Mouse (Mus musculus): ENCODE results near the gene G3bp2. TPM values are rescaled to one million over a fixed set of nuclear protein-coding genes. Genes with fewer than 3 reads are reported as not detected.

Gene G3bp2
- polyA plus RNA-seq, 1 experiment from 2014 or later: 214 TPM

GRCm38 (mm10) chr5:92106327-92107125 is 23.0 kb upstream of the G3bp2 start:
- ATAC-seq (ENCODE audit: low FRiP score, low TSS enrichment): no peak
- H3K27ac ChIP-seq (ENCODE audit: low read depth, low read length): no peak overlapping the region
- H3K4me3 ChIP-seq (ENCODE audit: low read length): no peak overlapping the region
- H3K27me3 ChIP-seq (ENCODE audit: control insufficient read depth, insufficient read depth, low read length): no peaks in the 10 kb centered on the region
- no peaks in the 10 kb centered on the region for H3K9me3 ChIP-seq (ENCODE audit: control insufficient read depth, low read length)
- 45% methylated on average over 10 of the region's 10 CpGs for WGBS
- peaks cover 8% of the 10 kb centered on the region; the same call in 1 of the 2 replicates for H3K4me1 ChIP-seq (ENCODE audit: control insufficient read depth, insufficient read depth, low read length)
- H3K36me3 ChIP-seq (ENCODE audit: control insufficient read depth, insufficient read depth, low read length): no peaks in the 10 kb centered on the region
- H3K9ac ChIP-seq (ENCODE audit: low read depth, low read length): no peak overlapping the region
- H3K4me2 ChIP-seq (replicated peaks; ENCODE audit: low read depth, low read length): no peak overlapping the region

- H3K27me3 ChIP-seq (ENCODE audit: control insufficient read depth, insufficient read depth, low read length): no peaks in the 10 kb centered on the region
- no peak overlapping the region for H3K4me2 ChIP-seq (replicated peaks; ENCODE audit: low read depth, low read length)
- no peaks in the 10 kb centered on the region for H3K36me3 ChIP-seq (ENCODE audit: control insufficient read depth, insufficient read depth, low read length)
- H3K4me1 ChIP-seq (ENCODE audit: control insufficient read depth, insufficient read depth, low read length): peaks cover 8% of the 10 kb centered on the region; the same call in 1 of the 2 replicates
- no peak for ATAC-seq (ENCODE audit: low FRiP score, low TSS enrichment)
- no peaks in the 10 kb centered on the region for H3K9me3 ChIP-seq (ENCODE audit: control insufficient read depth, low read length)
- WGBS: 64% methylated on average over 13 of the region's 13 CpGs
- H3K27ac ChIP-seq (ENCODE audit: low read depth, low read length): no peak overlapping the region
- H3K4me3 ChIP-seq (ENCODE audit: low read length): no peak overlapping the region
- H3K9ac ChIP-seq (ENCODE audit: low read depth, low read length): no peak overlapping the region
These were observed 20.4 kb upstream of the G3bp2 start for GRCm38 (mm10) chr5:92103816-92104415.

DNA sequence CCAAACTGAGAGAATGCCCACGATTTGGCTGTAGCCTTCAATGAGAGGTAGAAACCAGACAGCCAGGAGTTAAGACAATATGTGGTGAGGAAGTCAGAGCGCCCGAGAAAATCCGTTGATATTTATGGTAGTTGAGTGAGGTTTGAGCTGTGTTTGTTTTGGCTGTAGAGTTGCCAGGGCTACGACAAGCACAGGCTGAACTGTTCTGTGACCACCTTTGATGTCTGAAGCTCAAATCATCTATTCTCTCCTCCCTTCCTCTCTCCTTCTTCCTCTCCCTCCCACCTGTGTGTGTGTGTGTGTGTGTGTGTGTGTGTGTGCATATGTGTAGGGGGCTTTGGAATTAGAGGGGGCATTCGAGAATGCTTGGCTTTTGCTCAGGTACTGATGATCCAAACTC is 19.5 kb upstream of the G3bp2 start:
- 23% methylated on average over 6 of the region's 6 CpGs for WGBS
- H3K9ac ChIP-seq (ENCODE audit: low read depth, low read length): no peak overlapping the region
- peak; percentile 50; the same call in 1 of the 2 replicates for ATAC-seq (ENCODE audit: low FRiP score, low TSS enrichment)
- H3K4me3 ChIP-seq (ENCODE audit: low read length): no peak overlapping the region
- H3K4me1 ChIP-seq (ENCODE audit: control insufficient read depth, insufficient read depth, low read length): peaks cover 8% of the 10 kb centered on the region; the same call in 1 of the 2 replicates
- H3K27me3 ChIP-seq (ENCODE audit: control insufficient read depth, insufficient read depth, low read length): no peaks in the 10 kb centered on the region
- H3K4me2 ChIP-seq (replicated peaks; ENCODE audit: low read depth, low read length): no peak overlapping the region
- no peaks in the 10 kb centered on the region for H3K36me3 ChIP-seq (ENCODE audit: control insufficient read depth, insufficient read depth, low read length)
- H3K9me3 ChIP-seq (ENCODE audit: control insufficient read depth, low read length): no peaks in the 10 kb centered on the region
- no peak overlapping the region for H3K27ac ChIP-seq (ENCODE audit: low read depth, low read length)

DNA sequence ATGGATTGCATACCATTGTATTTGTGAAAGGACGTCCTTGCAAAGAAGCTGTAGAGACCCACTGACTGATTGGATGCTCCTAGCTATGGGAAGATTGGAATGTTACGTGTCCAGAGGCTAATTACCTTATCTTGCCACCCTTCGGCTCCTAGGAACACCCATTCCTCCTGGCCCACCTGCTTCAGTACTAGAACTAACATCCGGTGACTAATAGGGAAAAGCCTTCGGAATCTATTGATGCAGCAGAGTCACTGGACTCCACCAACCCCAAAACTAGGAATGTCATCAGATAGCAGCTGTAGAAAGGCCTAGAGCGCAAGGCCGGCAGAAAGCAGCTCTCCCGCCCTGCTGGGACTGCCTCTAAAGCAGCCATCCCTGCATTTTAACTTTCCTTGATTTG is 18.1 kb upstream of the G3bp2 start:
- no peak overlapping the region for H3K4me2 ChIP-seq (replicated peaks; ENCODE audit: low read depth, low read length)
- H3K4me1 ChIP-seq (ENCODE audit: control insufficient read depth, insufficient read depth, low read length): peaks cover 8% of the 10 kb centered on the region; the same call in 1 of the 2 replicates
- H3K36me3 ChIP-seq (ENCODE audit: control insufficient read depth, insufficient read depth, low read length): no peaks in the 10 kb centered on the region
- H3K9me3 ChIP-seq (ENCODE audit: control insufficient read depth, low read length): no peaks in the 10 kb centered on the region
- no peaks in the 10 kb centered on the region for H3K27me3 ChIP-seq (ENCODE audit: control insufficient read depth, insufficient read depth, low read length)
- no peak for ATAC-seq (ENCODE audit: low FRiP score, low TSS enrichment)
- WGBS: 85% methylated on average over 8 of the region's 8 CpGs
- H3K9ac ChIP-seq (ENCODE audit: low read depth, low read length): no peak overlapping the region
- H3K27ac ChIP-seq (ENCODE audit: low read depth, low read length): no peak overlapping the region
- H3K4me3 ChIP-seq (ENCODE audit: low read length): no peak overlapping the region

DNA sequence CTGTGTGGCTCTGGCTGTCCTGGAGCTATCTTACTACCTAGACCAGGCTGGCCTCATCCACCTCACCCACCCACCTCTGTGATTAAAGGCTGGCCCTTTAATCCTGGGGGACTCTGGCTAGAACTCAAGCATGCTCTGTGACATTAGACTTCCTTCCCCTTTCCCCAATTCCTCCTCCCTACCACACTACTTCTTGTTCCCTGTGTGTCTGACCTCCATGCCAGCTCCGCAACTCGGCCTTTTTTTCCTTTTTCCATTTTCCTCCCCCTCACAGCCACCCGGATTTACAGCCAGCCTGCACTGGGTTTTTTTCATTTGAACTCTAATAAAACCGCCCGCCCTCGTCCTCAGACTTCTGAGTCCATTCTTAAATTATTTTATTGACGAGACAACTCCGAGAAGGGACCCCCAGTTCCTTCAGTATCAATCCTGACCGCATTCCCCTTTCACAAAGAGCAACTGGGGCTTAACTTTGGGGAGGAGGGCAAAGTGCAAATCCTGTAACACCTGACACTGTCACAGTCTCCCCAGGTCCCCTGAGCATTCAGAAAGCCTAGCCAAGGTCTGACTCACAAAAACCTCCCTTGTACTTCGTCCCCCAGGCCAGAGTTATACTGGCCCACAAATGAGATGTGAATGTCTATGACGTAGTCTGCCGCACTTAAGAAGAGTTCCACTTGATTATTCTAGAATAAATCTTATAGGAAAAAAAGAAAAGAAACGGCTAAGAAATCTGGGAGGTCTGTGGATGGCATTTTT is 15.0 kb upstream of the G3bp2 start:
- no peak overlapping the region for H3K4me3 ChIP-seq (ENCODE audit: low read length)
- H3K4me1 ChIP-seq (ENCODE audit: control insufficient read depth, insufficient read depth, low read length): peaks cover 4% of the 10 kb centered on the region; the same call in 1 of the 2 replicates
- no peaks in the 10 kb centered on the region for H3K9me3 ChIP-seq (ENCODE audit: control insufficient read depth, low read length)
- no peak overlapping the region for H3K9ac ChIP-seq (ENCODE audit: low read depth, low read length)
- H3K36me3 ChIP-seq (ENCODE audit: control insufficient read depth, insufficient read depth, low read length): no peaks in the 10 kb centered on the region
- no peak for ATAC-seq (ENCODE audit: low FRiP score, low TSS enrichment)
- no peak overlapping the region for H3K27ac ChIP-seq (ENCODE audit: low read depth, low read length)
- H3K27me3 ChIP-seq (ENCODE audit: control insufficient read depth, insufficient read depth, low read length): no peaks in the 10 kb centered on the region
- no peak overlapping the region for H3K4me2 ChIP-seq (replicated peaks; ENCODE audit: low read depth, low read length)
- WGBS: 29% methylated on average over 13 of the region's 13 CpGs

- H3K27ac ChIP-seq (ENCODE audit: low read depth, low read length): no peak overlapping the region
- H3K27me3 ChIP-seq (ENCODE audit: control insufficient read depth, insufficient read depth, low read length): no peaks in the 10 kb centered on the region
- 89% methylated on average over 4 of the region's 4 CpGs for WGBS
- peaks cover under 1% of the 10 kb centered on the region; the same call in 1 of the 2 replicates for H3K4me1 ChIP-seq (ENCODE audit: control insufficient read depth, insufficient read depth, low read length)
- no peaks in the 10 kb centered on the region for H3K36me3 ChIP-seq (ENCODE audit: control insufficient read depth, insufficient read depth, low read length)
- no peak for ATAC-seq (ENCODE audit: low FRiP score, low TSS enrichment)
- no peaks in the 10 kb centered on the region for H3K9me3 ChIP-seq (ENCODE audit: control insufficient read depth, low read length)
- no peak overlapping the region for H3K9ac ChIP-seq (ENCODE audit: low read depth, low read length)
- H3K4me2 ChIP-seq (replicated peaks; ENCODE audit: low read depth, low read length): no peak overlapping the region
- no peak overlapping the region for H3K4me3 ChIP-seq (ENCODE audit: low read length)
These were observed 14.3 kb upstream of the G3bp2 start for GRCm38 (mm10) chr5:92097779-92098178.

DNA sequence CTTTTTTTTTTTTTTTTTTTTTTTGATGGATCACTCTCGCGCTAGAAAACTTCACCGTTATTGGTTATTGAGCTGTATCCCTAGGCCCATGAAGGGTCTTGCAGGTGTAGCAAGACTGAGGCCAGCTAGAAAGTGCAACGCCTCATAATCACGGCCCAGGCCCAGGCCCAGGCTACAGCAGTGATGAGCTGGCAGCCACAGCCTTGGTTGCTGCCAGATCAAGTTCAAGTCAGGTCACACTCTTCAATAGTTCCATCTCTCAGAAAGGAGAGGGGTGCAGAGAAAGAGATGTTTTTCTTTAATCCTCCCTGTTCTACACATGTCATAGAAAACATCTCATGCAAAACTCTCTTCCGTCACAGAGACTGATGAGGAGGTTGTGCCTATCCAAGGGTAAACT is 13.3 kb upstream of the G3bp2 start:
- Histone ChIP-seq H3K27me3 (ENCODE audit: control insufficient read depth, insufficient read depth, low read length) (no peaks in the 10 kb centered on the region), H3K4me1 (ENCODE audit: control insufficient read depth, insufficient read depth, low read length) (no peaks in the 10 kb centered on the region), H3K27ac (ENCODE audit: low read depth, low read length) (no peak overlapping the region), H3K36me3 (ENCODE audit: control insufficient read depth, insufficient read depth, low read length) (no peaks in the 10 kb centered on the region), H3K4me2 (replicated peaks; ENCODE audit: low read depth, low read length) (no peak overlapping the region), H3K4me3 (ENCODE audit: low read length) (no peak overlapping the region), H3K9me3 (ENCODE audit: control insufficient read depth, low read length) (no peaks in the 10 kb centered on the region), H3K9ac (ENCODE audit: low read depth, low read length) (no peak overlapping the region)
- WGBS: 88% methylated on average over 6 of the region's 6 CpGs
- no peak for ATAC-seq (ENCODE audit: low FRiP score, low TSS enrichment)

DNA sequence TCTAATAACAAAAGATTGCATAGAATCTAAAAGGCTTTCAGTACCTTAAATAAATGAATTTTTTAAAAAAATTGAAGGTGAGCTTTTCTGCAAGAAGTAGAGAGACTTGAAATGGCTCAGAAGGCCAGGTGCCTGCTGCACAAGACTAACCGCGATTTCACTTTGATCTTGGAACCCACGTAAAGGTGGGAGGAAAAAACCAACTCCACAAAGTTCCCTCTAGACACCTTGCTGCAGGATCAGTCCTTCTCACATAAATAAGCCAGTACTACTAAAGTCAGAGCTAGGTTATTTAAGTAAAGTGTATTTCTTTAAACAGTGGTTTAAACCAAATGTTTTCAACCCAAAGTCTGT is 10.5 kb upstream of the G3bp2 start:
- Histone ChIP-seq H3K27me3 (ENCODE audit: control insufficient read depth, insufficient read depth, low read length) (no peaks in the 10 kb centered on the region), H3K9ac (ENCODE audit: low read depth, low read length) (no peak overlapping the region), H3K4me3 (ENCODE audit: low read length) (no peak overlapping the region), H3K36me3 (ENCODE audit: control insufficient read depth, insufficient read depth, low read length) (no peaks in the 10 kb centered on the region), H3K9me3 (ENCODE audit: control insufficient read depth, low read length) (no peaks in the 10 kb centered on the region), H3K4me1 (ENCODE audit: control insufficient read depth, insufficient read depth, low read length) (no peaks in the 10 kb centered on the region), H3K4me2 (replicated peaks; ENCODE audit: low read depth, low read length) (no peak overlapping the region), H3K27ac (ENCODE audit: low read depth, low read length) (no peak overlapping the region)
- 55% methylated on average over 3 of the region's 3 CpGs for WGBS
- ATAC-seq (ENCODE audit: low FRiP score, low TSS enrichment): no peak

All from kidney, embryonic 14.5 days (tissue).